Comparison of ENCODE assay signal across 27 mouse cellular contexts in genomic region chr11:93440466-93440865, GRCm38 (mm10).
"Had no signal": no experiment of that assay in that cellular context is flagged by ENCODE, and none has a peak within 500 bp of the region (broad histone marks: within the 10 kb centered on the region; RNA-seq: fewer than 3 reads in every experiment).

No protein-coding gene starts in this region.

- H3K4me2 ChIP-seq: heart, embryonic 12.5 days; hindbrain, embryonic 12.5 days; hindbrain, embryonic 14.5 days; kidney, embryonic 15.5 days; limb, embryonic 13.5 days; limb, embryonic 15.5 days; liver, embryonic 12.5 days had no signal

- DNase-seq: gastrocnemius, adult 2 months; gastrocnemius, postnatal 10 days; gastrocnemius, postnatal 25 days; heart, adult 18-20 months; heart, postnatal 10 days; heart, postnatal 4 days; kidney, adult 11 months; kidney, adult 2 months; kidney, adult 9 months; kidney, postnatal 14 days; kidney, postnatal 36 days; layer of hippocampus, adult 9-11 months; layer of hippocampus, postnatal 36 days had no signal

- H3K4me1 ChIP-seq: heart, embryonic 10.5 days; heart, embryonic 12.5 days; kidney, embryonic 15.5 days; limb, embryonic 13.5 days; limb, embryonic 15.5 days; liver, embryonic 12.5 days had no signal

- H3K9me3 ChIP-seq: heart, embryonic 10.5 days; heart, embryonic 12.5 days; hindbrain, embryonic 10.5 days; hindbrain, embryonic 12.5 days; kidney, embryonic 15.5 days; limb, embryonic 13.5 days; limb, embryonic 15.5 days; liver, embryonic 12.5 days had no signal

- H3K27me3 ChIP-seq: heart, embryonic 12.5 days; hindbrain, embryonic 12.5 days; kidney, embryonic 15.5 days; limb, embryonic 13.5 days; limb, embryonic 15.5 days; liver, embryonic 12.5 days had no signal

- ATAC-seq: hindbrain, embryonic 16.5 days; intestine, embryonic 16.5 days; liver, embryonic 12.5 days had no signal

- H3K9ac ChIP-seq: heart, embryonic 12.5 days; hindbrain, embryonic 12.5 days; hindbrain, embryonic 14.5 days; kidney, embryonic 15.5 days; limb, embryonic 13.5 days; limb, embryonic 15.5 days; liver, embryonic 12.5 days; liver, embryonic 14.5 days had no signal

- H3K4me3 ChIP-seq: gastrocnemius, adult 2 months; heart, embryonic 10.5 days; heart, embryonic 12.5 days; hindbrain, embryonic 10.5 days; hindbrain, embryonic 12.5 days; kidney, embryonic 15.5 days; left cerebral cortex, adult 2 months; limb, embryonic 13.5 days; limb, embryonic 15.5 days; liver, embryonic 12.5 days had no signal

- H3K27ac ChIP-seq: gastrocnemius, adult 2 months; heart, embryonic 10.5 days; hindbrain, embryonic 10.5 days; hindbrain, embryonic 12.5 days; hindbrain, embryonic 14.5 days; kidney, embryonic 15.5 days; kidney, postnatal 0 days; left cerebral cortex, adult 2 months; limb, embryonic 13.5 days; limb, embryonic 15.5 days; liver, embryonic 12.5 days; liver, embryonic 14.5 days had no signal

- H3K36me3 ChIP-seq: heart, embryonic 10.5 days; heart, embryonic 12.5 days; hindbrain, embryonic 10.5 days; hindbrain, embryonic 12.5 days; kidney, embryonic 15.5 days; limb, embryonic 13.5 days; limb, embryonic 15.5 days; liver, embryonic 12.5 days had no signal
